Mouse (Mus musculus) monocyte, adult 5-6 weeks (primary cell): ENCODE results near the gene Tbxa2r. TPM values are rescaled to one million over a fixed set of nuclear protein-coding genes. Genes with fewer than 3 reads are reported as not detected.
A peak's percentile ranks its signal among the peaks of the same experiment; 100 is the strongest.

ENCODE experiments used
- ATAC-seq: fragments of 153-309, 156-312 bp; replicated peaks from 2 replicates; pipeline ENCODE4 v1.8.0; 2017; ENCODE audit warnings: mild to moderate bottlenecking; ENCODE audit not compliant: low TSS enrichment, insufficient number of reproducible peaks, severe bottlenecking, poor library complexity, low FRiP score
- total RNA-seq: library from RNA; stranded (forward); fragments of 200-1000, 200-491, 200-594 nt; gene quantifications from 3 replicates; pipeline ENCODE4 v1.2.3, GENCODE M21; 2017

The Tbxa2r gene
- total RNA-seq, 1 experiment from 2014 or later = not detected

DNA sequence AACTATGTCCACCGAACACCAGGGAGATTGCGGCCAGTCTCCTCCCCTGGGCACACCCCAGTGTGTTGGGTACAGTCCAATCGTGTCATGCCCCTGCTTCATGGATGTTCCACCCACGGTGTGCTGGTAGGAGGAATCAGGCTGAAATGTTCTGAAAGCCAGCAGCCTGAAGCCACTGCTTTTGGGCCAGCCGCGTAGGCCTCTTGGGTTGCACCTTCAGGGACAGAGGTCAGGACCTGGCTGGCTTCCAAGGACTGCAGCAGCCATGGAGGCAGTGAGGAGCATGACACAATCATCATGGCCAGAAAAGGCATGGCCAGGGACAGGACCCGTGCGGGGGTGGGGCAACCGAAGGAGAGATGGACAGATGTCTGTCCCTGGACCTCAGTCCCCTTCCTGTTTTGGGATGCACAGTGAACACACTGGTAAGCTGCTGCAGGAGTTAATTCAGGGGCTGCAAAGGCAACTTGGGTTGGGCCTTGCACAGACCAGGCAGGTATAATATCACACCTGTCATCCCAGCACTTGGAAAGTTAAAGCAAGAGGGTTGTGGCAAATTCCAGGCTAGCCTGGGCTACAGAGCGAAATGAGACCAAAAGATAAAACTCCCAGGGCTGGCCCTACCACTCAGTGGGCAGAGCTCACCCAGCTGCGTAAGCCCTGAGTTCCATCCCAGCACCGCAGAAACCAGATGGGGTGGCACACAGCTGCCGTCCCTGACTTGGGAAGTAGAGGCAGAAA lies 9.8 kb upstream of the Tbxa2r start:
- no peak for ATAC-seq

DNA sequence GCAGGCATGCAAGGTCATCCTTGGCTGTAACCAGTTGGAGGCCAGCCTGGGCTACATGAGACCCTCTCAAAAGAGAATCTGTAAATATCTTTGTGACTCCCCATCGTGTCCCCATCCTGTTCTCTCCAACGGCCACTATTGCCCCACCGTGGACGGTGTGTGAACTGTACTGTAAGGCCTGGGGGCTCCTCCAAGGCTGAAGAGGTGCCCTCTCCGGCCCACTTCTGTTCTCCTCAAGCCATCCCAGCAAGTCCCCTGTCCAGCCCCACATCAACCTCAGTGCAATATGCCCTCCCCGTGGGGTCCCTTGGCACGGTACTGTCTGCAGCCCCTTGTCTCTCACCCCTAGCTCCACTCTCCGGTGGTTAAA lies 9.2 kb upstream of the Tbxa2r start:
- no peak for ATAC-seq

DNA sequence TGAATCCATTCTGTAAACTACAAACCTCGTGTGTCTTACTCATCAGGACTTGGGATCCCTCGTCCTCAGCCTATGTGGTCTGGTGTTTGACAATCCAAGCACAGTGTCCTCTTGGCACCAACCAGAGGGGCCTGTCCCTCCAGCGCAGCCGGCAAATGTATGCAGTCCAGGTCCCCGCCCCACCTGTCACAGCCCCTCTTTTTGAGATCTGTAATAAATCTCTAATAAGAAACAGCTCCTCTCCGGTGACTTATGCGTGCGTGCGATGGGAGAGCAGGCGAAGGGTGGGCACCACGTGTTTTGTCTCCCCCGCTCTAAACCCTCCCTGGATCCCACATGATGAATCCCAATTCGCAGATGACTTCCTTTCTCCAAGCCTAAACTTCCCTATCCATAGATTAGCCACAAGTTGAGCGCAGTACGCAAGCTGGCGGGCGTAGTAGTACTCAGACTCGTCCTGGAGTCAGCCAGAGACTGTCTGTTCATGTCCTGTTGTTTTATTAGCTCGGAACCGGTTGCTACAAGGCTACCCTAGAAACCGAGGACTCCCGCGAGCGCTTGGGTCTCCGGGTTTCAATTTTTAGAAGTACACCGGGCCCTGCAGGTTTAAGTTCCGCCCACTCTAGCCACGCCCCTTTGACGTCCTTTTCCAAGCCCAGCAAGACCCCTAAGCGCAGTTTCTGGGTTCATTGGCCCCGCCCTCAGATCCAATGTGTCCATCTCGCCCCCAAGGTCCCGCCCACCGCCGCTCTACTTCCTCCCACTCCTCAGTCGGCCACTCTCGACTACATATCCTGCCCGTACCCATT lies 8.6 kb upstream of the Tbxa2r start:
- no peak; the same call in none of the 2 replicates for ATAC-seq

DNA sequence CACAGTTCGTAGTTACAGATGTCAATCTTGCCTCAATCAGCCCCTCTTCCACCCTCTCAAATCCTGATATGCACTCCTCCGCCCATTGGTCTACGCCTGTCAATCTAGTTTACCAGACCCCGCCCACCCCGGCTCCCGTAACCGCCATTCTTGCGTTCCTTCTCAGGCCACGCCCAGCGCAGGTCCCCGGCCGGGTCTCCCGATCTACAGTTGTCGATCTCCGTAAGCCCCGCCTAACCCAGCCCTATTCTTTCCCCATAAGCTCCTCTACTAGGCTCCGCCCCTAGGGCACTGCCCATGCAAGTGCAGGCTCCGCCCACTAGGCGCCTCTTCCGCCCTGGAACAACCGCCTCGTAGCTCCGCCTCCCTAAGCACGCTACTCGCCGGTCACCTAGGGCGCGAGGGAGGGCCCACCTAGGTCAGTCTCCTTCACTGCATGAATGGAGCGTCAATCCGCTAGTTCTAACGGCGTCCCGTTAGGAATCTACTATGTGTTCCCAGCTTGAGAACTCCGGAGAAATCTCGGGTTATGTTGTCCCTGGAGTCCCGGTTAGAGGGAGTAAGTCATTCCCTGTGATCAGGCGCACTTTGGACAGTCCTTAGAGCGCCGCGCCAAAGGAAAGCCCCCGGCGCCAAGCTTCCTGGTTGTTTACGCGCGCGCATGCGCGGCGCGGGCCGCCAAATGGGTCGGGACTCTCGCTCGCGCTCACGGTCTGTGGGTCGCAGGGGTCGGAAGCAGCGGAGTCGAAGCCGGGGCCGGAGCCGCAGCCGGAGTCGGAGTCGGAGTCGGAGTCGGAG lies 7.8 kb upstream of the Tbxa2r start, which contains the start of gene Cactin:
Gene Cactin (plus strand): TSS at position 554 of the 798 bp plus-strand sequence.
- ATAC-seq = peak; percentile 79

DNA sequence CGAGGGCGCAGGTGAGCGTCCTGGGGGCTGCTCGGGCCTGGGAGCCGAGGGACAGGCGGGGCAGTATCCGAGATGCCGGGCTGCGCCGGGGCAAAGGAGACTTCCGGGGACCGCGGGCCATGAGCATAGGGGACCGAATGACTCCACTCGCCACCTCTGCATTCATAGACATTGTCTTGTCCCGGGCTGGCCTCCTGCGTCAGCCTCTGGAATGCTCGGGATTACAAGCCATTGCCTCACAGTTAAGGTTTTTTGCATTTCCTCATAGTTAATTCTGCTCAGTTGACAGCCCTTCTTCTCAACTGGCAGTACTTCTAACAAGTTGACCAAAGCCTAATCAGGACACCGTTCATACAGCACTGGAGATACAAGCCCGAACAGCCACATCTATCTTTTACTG lies 7.1 kb upstream of the Tbxa2r start:
- ATAC-seq = no peak

DNA sequence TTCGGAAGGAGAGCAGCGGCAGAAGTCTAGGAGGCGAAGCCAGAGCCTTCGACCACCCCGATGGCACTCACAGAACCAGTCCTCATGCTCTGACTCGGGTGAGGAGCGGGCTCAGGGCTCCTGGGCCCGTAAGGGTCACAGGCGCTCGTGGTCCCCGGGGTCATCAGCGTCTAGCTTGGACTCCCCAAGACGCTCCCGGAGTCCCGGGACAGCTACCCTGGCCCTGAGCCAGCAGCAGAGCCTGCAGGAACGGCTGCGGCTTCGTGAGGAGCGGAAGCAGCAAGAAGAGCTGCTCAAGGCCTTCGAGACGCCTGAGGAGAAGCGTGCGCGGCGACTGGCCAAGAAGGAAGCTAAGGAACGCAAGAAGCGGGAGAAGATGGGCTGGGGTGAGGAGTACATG lies 6.1 kb upstream of the Tbxa2r start:
- ATAC-seq = no peak

DNA sequence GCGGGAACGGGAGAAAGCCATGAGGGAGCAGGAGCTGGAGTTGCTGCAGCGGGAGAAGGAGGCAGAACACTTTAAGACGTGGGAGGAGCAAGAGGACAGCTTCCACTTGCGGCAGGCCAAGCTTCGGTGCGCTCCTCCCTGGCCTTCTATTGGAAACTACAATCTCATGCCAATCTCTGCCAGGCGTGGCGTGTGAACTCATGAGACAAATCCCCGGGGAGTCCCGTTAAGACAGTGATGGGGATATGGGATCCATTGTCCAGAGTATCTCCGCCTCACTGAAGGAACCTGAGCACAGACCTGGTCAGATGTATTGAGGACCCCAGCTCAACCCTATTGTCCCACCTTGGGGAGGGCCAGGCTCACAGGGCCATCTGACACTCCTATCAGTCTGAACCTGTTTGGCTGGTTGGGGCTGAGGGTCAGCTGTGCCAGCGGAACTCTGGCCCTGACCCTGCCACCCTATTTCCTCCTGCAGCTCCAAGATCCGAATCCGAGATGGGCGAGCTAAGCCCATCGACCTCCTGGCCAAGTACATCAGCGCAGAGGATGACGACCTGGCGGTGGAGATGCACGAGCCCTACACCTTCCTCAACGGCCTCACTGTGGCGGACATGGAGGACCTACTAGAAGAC lies 5.3 kb upstream of the Tbxa2r start:
- no peak for ATAC-seq

DNA sequence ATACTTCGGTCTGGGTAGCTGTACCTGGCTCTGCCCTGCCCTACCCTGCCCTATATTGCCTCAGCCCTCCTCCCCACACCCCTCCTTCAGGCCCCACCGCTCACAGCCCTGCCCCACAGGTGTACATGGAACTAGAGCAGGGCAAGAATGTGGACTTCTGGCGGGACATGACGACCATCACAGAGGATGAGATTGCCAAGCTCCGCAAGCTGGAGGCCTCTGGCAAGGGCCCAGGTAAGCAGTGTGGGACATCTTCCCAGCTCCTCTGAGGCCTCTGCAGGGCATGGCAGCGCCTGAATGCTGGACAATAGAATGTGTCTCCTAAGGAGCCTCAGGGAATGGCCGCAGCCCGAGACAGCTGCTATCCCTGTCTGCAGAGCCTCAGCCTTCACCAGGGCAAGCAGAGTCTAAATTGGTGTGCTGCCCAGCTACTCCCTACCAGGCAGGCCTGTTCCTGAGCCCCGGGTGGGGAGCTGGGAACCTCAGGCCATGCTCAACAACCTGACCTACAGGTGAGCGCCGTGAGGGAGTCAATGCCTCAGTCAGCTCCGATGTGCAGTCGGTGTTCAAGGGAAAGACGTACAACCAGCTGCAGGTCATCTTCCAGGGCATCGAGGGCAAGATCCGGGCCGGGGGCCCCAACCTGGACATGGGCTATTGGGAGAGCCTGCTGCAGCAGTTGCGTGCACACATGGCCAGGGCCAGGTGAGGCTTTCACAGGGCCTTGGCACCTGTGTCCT lies 4.6 kb upstream of the Tbxa2r start:
- no peak for ATAC-seq

DNA sequence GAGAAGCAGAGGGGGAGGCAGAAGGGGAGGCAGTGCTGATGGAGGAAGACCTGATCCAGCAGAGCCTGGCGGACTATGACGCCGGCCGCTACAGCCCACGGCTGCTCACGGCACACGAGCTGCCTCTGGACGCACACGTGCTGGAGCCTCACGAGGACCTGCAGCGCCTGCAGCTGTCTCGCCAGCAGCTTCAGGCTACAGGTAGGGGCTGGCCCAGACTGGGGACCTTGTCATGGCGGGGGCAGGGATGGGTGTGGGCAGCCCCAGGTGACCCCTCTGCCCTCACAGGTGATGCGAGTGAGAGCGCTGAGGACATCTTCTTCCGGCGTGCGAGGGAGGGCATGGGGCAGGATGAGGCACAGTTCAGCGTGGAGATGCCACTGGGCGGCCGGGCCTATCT lies 3.4 kb upstream of the Tbxa2r start:
- no peak for ATAC-seq

DNA sequence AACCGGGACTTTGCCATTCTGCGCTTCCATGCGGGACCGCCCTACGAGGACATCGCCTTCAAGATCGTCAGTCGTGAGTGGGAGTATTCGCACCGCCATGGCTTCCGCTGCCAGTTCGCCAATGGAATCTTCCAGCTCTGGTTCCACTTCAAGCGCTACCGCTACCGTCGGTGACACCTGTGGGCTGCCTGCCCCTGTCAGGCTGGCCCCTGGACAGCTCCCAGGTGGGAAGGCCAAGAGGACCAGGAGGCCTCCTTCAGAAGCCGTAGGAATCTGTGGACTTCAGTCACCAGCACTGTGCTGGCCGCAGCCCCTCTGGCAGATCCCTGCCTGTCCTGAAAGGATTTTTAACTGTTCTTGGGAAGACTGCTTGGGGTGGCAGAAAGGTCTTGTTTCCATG lies 2.8 kb upstream of the Tbxa2r start:
- no peak for ATAC-seq

DNA sequence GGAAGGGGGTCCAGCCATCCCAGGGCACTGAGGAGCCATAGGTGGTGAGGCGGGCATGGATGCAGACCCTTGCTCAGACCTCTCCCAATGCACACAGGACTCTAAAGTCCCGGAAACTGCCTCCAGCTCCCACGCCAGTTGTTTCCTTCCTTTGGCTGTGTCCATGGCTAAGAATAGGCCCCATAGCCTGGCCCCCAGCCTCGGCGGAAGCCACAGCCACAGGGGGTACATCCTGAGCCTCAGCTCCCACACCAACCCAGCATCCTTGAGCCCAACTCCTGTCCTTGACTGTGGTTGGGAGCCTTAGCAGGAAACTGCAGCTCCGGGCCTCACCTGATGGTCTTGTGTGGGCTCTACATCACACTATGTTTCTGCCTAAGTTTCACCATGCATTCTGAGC lies 1.7 kb upstream of the Tbxa2r start:
- ATAC-seq = no peak

DNA sequence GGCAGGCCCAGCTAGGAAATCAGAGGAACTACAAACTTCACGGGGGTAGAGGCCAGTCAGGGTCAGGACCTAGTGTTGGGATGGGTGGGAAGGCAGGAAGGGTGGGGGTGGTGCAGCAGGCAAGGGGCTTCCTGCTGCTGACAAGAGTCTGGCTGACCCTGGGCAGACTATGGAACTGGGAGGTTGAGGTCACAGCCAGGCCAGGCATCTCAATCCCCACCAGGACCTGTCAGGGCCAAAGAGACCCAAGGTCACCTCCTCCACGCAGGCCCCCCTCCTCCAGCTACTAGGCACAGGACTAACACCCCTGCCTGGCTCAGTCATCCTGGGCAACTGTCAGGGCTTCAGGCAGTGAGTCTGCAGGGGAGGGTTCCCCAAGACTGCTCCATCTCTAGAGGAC lies 572 bp upstream of the Tbxa2r start:
- ATAC-seq = no peak

DNA sequence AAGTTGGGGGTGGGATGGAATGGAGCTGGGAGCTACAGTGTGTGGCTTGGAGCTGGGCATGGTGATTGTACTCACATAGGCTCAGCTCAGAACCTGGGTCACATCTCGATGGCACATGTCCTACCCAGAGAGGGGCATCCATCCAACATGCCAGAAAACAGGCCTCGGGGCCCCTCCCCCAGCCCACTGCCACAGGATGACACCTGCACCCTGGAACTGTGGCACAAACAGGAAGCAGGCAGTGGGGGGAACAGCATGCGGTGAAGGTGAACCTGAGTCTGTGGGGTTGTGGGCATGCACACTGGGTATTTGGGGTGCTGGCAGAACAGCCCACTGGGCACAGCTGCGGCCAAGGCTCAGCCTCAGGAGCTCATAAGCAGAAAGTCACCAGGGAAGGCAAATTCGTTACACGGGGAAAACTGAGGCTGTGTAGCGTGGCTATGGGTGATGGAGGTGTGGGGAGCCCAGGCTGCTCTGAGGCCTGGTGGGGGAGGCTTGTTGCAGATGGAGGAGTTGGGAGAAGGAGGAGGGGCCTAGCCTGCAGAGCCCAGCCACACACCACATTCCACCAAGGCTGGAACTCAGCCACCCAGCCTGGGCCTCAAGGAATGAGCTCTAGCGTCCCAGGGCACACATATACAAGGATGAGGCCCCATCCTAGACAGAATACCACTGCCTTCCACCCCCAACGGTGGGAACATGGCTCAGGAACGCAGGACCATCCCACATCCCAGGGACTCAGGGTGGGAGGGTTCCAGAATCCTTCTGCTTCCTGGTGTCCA lies 854 bp downstream of the Tbxa2r start:
- ATAC-seq = peak; percentile 19; the same call in 1 of the 2 replicates

DNA sequence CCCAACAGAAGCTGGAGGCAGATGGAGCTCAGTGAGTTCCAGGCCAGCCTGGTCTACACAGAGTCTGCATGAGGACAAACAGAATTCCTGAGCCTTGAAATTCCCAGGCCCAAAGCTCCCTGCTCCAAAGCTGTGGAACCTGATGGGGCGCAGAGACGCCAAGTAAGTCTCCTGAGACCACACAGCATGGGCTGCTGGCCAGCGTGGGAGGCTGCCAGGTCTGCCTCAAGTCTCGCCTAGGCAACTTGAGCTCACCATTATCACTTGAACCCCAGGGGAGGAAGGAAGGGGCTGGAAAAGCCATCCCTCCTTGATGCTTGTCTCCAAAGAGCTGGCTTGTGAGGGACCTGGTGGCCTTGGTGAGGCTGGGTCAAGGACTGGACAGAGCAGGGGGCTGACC lies 1.5 kb downstream of the Tbxa2r start:
- ATAC-seq = no peak

DNA sequence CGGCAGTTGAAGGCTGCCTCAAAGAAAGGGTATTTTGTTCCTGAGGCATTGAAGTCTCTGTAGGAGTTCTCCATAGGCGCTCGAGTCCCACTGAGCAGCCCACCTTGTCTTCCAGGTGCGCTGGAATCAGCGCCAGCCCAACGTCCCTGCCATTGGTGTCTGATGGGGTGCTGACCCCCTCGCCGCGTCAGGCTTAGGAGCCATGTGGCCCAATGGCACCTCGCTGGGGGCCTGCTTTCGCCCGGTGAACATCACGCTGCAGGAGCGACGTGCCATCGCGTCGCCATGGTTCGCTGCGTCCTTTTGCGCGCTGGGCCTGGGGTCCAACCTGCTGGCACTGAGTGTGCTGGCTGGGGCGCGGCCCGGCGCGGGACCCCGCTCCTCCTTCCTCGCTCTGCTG lies 3.7 kb downstream of the Tbxa2r start:
- ATAC-seq = no peak

DNA sequence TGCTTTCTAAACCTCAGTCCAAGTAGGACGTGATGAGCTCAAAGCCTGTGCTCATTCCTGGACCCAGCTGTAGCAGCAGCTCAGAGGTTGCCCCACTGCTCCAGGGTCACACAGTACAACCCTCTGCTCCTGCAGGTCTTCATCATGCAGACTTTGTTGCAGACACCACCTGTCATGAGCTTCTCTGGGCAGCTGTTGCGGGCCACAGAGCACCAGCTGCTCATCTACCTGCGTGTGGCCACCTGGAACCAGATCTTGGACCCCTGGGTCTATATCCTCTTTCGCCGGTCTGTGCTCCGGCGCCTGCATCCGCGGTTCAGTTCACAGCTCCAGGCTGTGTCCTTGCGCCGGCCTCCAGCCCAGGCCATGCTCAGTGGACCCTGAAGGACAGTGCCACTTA lies 5.8 kb downstream of the Tbxa2r start:
- no peak for ATAC-seq

DNA sequence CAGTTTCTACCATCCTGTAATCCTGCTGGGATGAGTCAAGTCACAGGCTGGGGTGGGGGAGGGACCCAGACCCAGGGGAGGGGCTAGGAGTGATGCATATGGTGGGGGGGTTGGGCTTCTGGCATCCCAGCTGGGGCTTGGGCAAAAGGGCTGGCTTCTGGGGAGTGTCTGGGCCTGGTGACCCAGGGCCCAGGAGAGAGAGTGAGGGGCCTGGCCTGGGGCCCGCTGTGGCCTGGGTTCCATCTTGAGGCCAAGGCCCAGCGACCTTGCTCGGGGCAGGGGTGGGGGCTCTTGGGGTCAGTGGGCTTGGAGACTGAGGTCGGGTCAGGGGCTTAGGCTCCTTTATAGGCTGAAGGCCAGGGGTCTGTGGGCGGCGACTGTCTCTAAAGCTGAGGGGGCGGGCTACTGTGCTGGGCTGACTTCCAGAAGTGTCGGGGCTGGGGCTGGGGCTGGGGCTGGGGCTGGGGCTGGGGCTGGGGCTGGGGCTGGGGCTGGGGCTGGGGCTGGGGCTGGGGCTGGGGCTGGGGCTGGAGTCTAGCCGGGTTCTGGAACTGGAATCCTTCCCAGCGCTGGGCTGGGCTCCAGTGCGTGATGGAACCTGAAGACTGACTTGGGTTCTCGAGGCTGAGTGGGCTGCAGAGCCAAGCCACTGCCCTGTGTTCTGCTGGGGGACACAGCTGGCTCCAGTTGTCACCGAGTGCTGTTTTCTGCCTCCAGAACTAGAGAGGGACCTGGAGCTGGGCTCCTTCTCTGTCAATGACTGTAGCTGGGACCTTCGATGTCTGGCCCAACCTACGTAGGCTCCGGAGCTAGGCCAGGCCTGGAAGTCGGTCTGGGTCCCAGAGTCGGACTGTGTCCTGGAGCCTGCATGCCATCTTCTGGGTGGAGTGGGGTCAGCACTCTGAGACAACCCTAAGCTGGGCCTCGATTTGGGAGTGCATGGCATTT lies 7.1 kb downstream of the Tbxa2r start:
- ATAC-seq = no peak
